Mouse (Mus musculus): ENCODE measurements around the gene Aldoc.
A peak's percentile ranks its signal among the peaks of the same experiment; 100 is the strongest.

The Aldoc gene

DNA sequence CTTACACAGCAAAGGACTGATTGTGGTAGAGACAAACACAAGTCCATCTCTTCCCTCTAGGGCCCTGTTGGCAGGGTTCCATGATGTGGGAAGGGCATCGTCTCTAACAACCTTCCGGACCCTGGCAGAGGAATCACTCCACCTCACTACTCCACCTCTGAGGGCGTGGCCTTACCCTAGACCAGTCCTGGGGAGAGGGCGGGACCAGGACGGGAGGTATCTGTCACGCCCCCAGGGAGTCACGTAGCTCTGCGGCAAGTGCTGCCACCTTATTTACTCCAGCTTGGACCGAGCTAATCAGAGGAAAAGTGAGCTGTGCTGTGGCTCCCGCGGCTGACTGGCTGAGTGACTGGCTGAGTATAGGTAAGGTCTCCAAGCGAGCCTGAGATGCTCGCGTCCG is at the start of gene Aldoc:
Aldoc (plus strand) TSS at position 109 of the 400 bp plus-strand sequence.
- peak; percentile 51 for DNase-seq (ENCODE audit: low spot score)

GRCm38 (mm10) chr11:78275596-78275995 is 47.2 kb upstream of the Aldoc start:
- DNase-seq (ENCODE audit: low spot score) = no peak

- peak; percentile 11 for DNase-seq (ENCODE audit: low spot score)
Observed at GRCm38 (mm10) chr11:78276169-78276568, 46.6 kb upstream of the Aldoc start.

DNA sequence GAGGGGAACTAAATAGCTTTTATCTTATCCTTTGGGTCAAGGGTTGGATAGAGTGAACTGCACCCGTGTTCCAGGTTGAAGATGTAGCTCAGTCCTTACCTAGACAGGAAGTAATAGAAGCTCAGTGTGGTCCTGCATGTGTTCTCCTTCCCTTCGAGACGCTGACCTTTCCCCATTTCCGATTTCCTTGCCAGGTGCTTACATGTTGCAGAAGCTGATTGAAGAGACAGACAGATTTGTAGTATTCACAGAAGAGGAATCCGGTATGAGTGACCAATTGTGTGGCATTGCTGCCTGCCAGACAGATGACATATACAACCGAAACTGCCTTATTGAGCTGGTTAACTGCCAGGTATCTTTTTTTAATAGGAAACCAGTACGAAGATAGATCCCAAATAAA is 43.9 kb upstream of the Aldoc start:
- DNase-seq (ENCODE audit: low spot score) = no peak

DNA sequence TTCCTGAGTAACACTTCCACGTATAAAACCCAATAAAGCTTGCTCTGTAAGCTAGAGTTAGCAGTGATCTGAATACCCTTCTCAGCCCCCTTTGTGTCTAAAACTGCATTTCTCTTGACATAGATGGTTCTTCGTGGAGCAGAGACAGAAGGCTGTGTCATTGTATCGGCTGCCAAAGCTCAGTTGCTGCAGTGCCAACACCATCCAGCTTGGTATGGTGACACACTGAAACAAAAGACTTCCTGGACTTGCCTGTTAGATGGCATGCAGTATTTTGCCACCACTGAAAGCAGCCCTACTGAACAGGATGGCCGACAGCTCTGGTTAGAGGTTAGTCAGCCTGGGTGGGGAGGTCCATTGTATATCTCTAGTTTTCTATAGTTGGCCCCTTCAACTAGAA is 43.2 kb upstream of the Aldoc start:
- DNase-seq (ENCODE audit: low spot score) = no peak

GRCm38 (mm10) chr11:78289146-78289763 is 33.5 kb upstream of the Aldoc start:
- DNase-seq (ENCODE audit: low spot score) = no peak

GRCm38 (mm10) chr11:78290654-78291053 is 32.1 kb upstream of the Aldoc start, which contains the start of gene BC030499:
Gene BC030499 (plus strand): TSS chr11:78290841.
- DNase-seq (ENCODE audit: low spot score) = no peak

- DNase-seq (ENCODE audit: low spot score) = no peak
Observed at GRCm38 (mm10) chr11:78294585-78294984, 28.2 kb upstream of the Aldoc start.

DNA sequence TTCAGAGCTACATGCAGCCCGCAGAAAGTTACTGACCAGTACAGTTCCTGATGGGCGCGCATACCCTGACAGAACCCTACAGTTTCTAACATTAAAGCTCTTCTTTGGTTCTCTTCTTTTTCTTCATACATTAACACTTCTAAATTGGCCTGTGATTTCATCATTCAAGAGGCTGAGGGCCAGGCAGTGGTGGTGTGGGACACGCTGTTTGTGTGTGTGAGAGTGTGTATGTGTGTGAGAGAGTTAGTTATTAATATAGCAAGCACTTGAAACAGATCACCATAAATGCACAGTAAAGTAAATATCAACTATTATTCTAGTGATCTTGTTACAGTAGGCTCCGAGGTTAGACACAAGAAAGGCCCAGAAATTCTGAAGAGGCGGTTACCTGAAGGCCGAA is 21.9 kb upstream of the Aldoc start:
- DNase-seq (ENCODE audit: low spot score) = peak; percentile 12

- peak; percentile 96 for DNase-seq (ENCODE audit: low spot score)
Observed at GRCm38 (mm10) chr11:78301357-78302084, 21.2 kb upstream of the Aldoc start, which contains the start of gene Spag5. Gene Spag5 (plus strand): TSS chr11:78301529.

DNA sequence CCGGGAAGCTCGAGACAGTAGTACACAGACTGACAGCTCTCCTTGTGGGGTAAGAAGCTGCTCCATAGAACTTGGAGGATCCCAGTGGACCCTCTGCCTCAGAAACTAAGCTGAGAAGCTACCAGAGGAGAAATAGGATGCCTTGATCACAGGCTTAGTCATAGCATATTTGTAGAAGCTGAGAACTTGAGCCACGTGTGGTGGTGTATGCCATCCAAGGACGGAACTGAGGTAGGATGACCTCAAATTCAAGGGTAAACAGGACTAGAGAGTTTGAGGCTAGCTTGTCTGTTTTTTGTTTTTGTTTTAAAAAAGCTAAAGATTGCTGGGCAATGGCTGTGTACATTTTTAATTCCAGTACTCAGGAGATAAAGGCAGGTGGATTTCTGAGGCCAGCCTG is 17.5 kb upstream of the Aldoc start:
- DNase-seq (ENCODE audit: low spot score) = no peak

GRCm38 (mm10) chr11:78310861-78311511 is 11.8 kb upstream of the Aldoc start:
- peak; percentile 32 for DNase-seq (ENCODE audit: low spot score)

DNA sequence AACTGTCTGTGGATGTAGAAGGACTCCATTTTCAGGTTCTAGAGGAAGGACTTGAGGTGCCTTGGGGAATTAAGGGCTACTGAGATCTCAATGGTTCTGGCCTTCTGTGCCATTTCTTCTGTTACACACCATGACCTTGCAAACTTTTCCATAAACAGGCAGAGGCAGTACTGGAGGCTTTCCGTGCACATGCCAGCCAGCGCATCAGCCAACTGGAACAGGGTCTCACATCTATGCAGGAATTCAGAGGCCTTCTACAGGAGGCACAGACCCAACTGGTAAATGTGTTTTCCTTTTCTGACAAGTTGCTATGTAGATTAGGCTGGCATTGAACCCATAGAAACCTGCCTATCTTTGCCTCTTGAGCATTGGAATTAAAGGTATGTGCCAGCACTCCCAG is 9.1 kb upstream of the Aldoc start:
- no peak for DNase-seq (ENCODE audit: low spot score)

DNA sequence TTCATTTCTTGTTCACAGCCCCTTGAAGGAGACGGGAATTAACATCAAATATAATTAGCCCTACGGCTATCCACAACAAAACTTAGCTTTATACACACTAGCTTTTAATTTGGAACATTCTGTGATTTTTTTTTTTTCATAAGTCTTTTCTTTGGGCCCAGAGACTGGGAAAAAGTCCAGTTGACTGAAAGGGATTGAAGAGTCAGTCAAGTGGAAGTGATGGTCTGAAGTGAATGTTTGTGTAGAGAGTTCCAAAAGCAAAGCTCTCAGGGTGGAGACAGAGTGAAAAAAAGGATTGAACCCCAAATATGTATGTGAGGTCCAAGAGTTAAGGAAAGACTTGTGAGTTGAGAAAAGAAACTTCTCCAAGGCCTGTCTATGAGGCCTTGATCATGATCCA is 4.4 kb upstream of the Aldoc start:
- no peak for DNase-seq (ENCODE audit: low spot score)

DNA sequence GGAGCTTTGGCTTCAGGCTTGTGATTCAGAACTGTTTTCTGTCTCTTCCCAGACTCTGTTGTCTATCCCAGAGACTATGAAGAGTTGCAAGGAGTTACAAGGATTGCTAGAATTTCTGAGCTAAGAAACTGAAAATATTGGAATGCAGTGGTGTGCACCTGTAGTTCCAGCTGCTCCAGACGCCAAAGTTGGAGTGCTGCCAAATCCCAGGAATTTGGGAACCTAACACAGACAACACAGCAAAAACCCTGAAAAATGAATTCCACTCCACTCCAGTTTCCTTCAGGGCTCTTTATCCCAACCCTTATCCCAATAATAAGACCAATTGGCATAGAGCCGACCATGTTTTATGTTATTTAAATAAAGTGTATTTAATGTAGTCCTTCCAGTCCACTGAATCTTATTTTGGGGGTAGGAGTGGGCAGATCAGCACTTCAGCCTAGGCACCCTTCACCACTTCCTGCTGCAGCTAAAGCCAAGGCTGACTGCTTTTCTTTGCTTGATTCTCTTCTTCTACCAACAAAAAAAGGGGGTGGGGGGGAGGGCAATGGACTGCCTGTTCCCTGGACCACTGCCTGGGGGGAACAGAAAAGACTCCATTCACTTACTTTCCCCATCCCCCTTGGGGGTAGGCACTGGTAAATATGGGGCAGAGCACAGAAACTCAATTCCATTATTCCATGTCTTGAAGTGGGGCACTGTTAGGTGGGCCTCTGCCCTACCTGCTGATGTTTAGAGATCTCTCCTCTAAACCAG is 514 bp upstream of the Aldoc start:
- DNase-seq (ENCODE audit: low spot score) = no peak

- DNase-seq (ENCODE audit: low spot score) = no peak
Observed at GRCm38 (mm10) chr11:78324000-78324785, 1.4 kb downstream of the Aldoc start.

GRCm38 (mm10) chr11:78324965-78325364 is 2.2 kb downstream of the Aldoc start:
- no peak for DNase-seq (ENCODE audit: low spot score)

DNA sequence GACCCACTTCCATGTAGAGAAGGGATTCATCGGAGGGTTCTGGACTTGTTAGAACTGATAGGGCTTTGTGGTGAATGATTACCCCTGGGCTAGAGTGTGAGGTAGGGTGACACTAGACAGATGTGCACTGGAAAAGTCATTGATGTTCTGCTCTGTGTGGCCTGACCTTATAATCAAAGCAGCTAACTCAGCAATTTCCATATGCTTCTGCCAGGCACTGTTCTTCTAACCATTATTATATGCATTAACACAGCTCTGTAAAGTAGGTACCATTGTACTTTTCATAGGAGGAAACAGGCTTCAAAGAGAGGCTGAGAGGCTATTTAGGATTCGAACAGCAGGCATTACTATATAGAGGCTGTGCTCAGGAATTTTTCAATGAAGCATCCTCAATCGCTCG is 4.4 kb downstream of the Aldoc start:
- DNase-seq (ENCODE audit: low spot score) = no peak

GRCm38 (mm10) chr11:78327634-78328511 is 5.1 kb downstream of the Aldoc start, which contains the start of gene Pigs:
Gene Pigs (plus strand): TSS chr11:78328415.
- peak; percentile 97 for DNase-seq (ENCODE audit: low spot score)

GRCm38 (mm10) chr11:78328512-78329056 is 5.8 kb downstream of the Aldoc start:
- no peak for DNase-seq (ENCODE audit: low spot score)

Data from retina, embryonic 14.5 days (tissue).